ENCODE assay signal across 12 mouse cellular contexts in the genomic region with DNA sequence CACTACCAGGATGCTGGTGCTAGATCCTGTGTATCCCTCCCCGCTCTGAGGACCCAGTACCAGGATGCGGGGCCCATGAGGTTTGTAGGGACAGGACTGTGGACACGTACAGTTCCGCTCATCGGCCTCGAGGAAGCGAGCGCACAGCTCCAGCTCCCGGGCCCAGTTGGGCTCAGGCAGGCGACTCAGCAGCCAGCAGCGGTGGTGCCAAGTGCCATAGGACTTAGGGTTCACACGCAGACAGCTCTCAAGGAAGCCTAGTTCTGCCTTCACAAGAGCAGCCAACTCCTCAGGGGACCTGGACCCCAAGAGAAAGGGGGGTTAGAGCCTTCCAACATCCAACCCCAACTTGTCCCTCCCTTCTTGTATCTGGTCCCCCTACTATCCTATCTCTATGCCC. TPM values are rescaled to one million over a fixed set of nuclear protein-coding genes. Genes with fewer than 3 reads are reported as not detected.
DNase-seq lines count a peak whose midpoint lies in the region; ATAC-seq and TF ChIP-seq lines count a peak whose summit lies in the region.
"Had no signal": no experiment of that assay in that cellular context is flagged by ENCODE, and none has a peak within 500 bp of the region (broad histone marks: within the 10 kb centered on the region; RNA-seq: fewer than 3 reads in every experiment).

No protein-coding gene starts in this region.

- ATAC-seq in forebrain, embryonic 12.5 days (ENCODE audit: low FRiP score) = no peak
- no peak for ATAC-seq in kidney, postnatal 0 days (replicated peaks; ENCODE audit: low FRiP score, low read depth)
- ATAC-seq in hindbrain, embryonic 15.5 days (ENCODE audit: low FRiP score, low read depth) = no peak

- no peak overlapping the region for H3K4me2 ChIP-seq in forebrain, embryonic 12.5 days
- peak overlapping the region; percentile 62; the same call in 1 of the 2 replicates for H3K4me2 ChIP-seq in kidney, postnatal 0 days (ENCODE audit: low read length)
- peak overlapping the region; percentile 65; the same call in 1 of the 2 replicates for H3K4me2 ChIP-seq in hindbrain, embryonic 15.5 days
- no peak overlapping the region for H3K4me2 ChIP-seq in myocyte (ENCODE audit: low read depth)

- H3K4me3 ChIP-seq in forebrain, embryonic 10.5 days = 0 out of 2 replicates have a peak overlapping the region, but pooled peaks have one; percentile 84
- no peak overlapping the region for H3K4me3 ChIP-seq in forebrain, embryonic 12.5 days (replicated peaks)
- no peak overlapping the region for H3K4me3 ChIP-seq in kidney, postnatal 0 days (replicated peaks; ENCODE audit: low read depth, low read length)
- H3K4me3 ChIP-seq in hindbrain, embryonic 15.5 days = peak overlapping the region; percentile 62; the same call in 1 of the 2 replicates
- H3K4me3 ChIP-seq in myocyte = peak overlapping the region; percentile 44

- H3K4me1 ChIP-seq in forebrain, embryonic 10.5 days = peaks cover 29% of the 10 kb centered on the region
- peaks cover 8% of the 10 kb centered on the region for H3K4me1 ChIP-seq in forebrain, embryonic 12.5 days
- H3K4me1 ChIP-seq in kidney, postnatal 0 days (replicated peaks; ENCODE audit: insufficient read depth, low read length) = no peaks in the 10 kb centered on the region
- peaks cover 15% of the 10 kb centered on the region for H3K4me1 ChIP-seq in hindbrain, embryonic 15.5 days (replicated peaks)

- TF ChIP-seq POLR2A in myocyte (IDR thresholded peaks at IDR 0.05; ENCODE audit: insufficient read length, low read depth) = no peak

- TF ChIP-seq CTCF in kidney, postnatal 0 days (IDR thresholded peaks at IDR 0.05; ENCODE audit: low read depth) = no peak

- no peaks in the 10 kb centered on the region for H3K79me2 ChIP-seq in myocyte (ENCODE audit: control insufficient read depth, insufficient read depth)

- H3K9me3 ChIP-seq in forebrain, embryonic 10.5 days = no peaks in the 10 kb centered on the region
- no peaks in the 10 kb centered on the region for H3K9me3 ChIP-seq in forebrain, embryonic 12.5 days
- H3K9me3 ChIP-seq in kidney, postnatal 0 days (replicated peaks; ENCODE audit: low read length) = no peaks in the 10 kb centered on the region
- no peaks in the 10 kb centered on the region for H3K9me3 ChIP-seq in hindbrain, embryonic 15.5 days

- peaks cover 43% of the 10 kb centered on the region for H3K36me3 ChIP-seq in forebrain, embryonic 10.5 days (replicated peaks)
- peaks cover 27% of the 10 kb centered on the region for H3K36me3 ChIP-seq in forebrain, embryonic 12.5 days (replicated peaks)
- peaks cover 27% of the 10 kb centered on the region; the same call in 1 of the 2 replicates for H3K36me3 ChIP-seq in kidney, postnatal 0 days (ENCODE audit: insufficient read depth, low read length)
- H3K36me3 ChIP-seq in hindbrain, embryonic 15.5 days = peaks cover 12% of the 10 kb centered on the region
- no peaks in the 10 kb centered on the region for H3K36me3 ChIP-seq in myocyte (ENCODE audit: control insufficient read depth, insufficient read depth)

- no peaks in the 10 kb centered on the region for H3K27me3 ChIP-seq in forebrain, embryonic 10.5 days (ENCODE audit: poor library complexity, severe bottlenecking)
- H3K27me3 ChIP-seq in forebrain, embryonic 12.5 days = no peaks in the 10 kb centered on the region
- H3K27me3 ChIP-seq in kidney, postnatal 0 days (ENCODE audit: insufficient read depth, low read length) = no peaks in the 10 kb centered on the region
- no peaks in the 10 kb centered on the region for H3K27me3 ChIP-seq in hindbrain, embryonic 15.5 days
- H3K27me3 ChIP-seq in myocyte (ENCODE audit: control insufficient read depth, insufficient read depth, insufficient read length) = no peaks in the 10 kb centered on the region

- H3K9ac ChIP-seq in forebrain, embryonic 12.5 days = no peak overlapping the region
- H3K9ac ChIP-seq in kidney, postnatal 0 days (ENCODE audit: low read depth, low read length) = no peak overlapping the region
- no peak overlapping the region for H3K9ac ChIP-seq in hindbrain, embryonic 15.5 days

- H3ac ChIP-seq in myocyte (ENCODE audit: control insufficient read depth, insufficient read length) = no peak overlapping the region

- 96% methylated on average over 12 of the region's 12 CpGs for WGBS in forebrain, embryonic 10.5 days
- WGBS in forebrain, embryonic 12.5 days = 92% methylated on average over 12 of the region's 12 CpGs
- WGBS in kidney, postnatal 0 days = 91% methylated on average over 12 of the region's 12 CpGs
- WGBS in hindbrain, embryonic 15.5 days = 93% methylated on average over 12 of the region's 12 CpGs

- H3K27ac ChIP-seq in forebrain, embryonic 10.5 days = no peak overlapping the region
- no peak overlapping the region for H3K27ac ChIP-seq in forebrain, embryonic 12.5 days
- peak overlapping the region; percentile 39 for H3K27ac ChIP-seq in kidney, postnatal 0 days
- no peak overlapping the region for H3K27ac ChIP-seq in hindbrain, embryonic 15.5 days (replicated peaks)

- DNase-seq in forebrain, embryonic 10.5 days (ENCODE audit: extremely low spot score, low spot score) = no peak
- DNase-seq in kidney, postnatal 0 days (ENCODE audit: low spot score) = no peak
- DNase-seq in kidney, postnatal 14 days = no peak
- no peak for DNase-seq in lung, postnatal 10 days
- no peak for DNase-seq in embryo, embryonic 10 days (ENCODE audit: low spot score)
- DNase-seq: heart, postnatal 36 days; layer of hippocampus, adult 9-11 months; lung, embryonic 14.5 days had no signal

TF ChIP-seq in myocyte, 11 proteins besides CTCF, POLR2A, EP300 and RAD21:
- TF ChIP-seq E2F4 (IDR thresholded peaks at IDR 0.05; ENCODE audit: insufficient read depth) (no peak), TCF3 (IDR thresholded peaks at IDR 0.05; ENCODE audit: insufficient read length, low read depth) (no peak), MYOG (IDR thresholded peaks at IDR 0.05; ENCODE audit: control insufficient read depth in 1 of 3, insufficient read depth in 1 of 3, insufficient read length in 2 of 3, low read depth in 2 of 3) (no peak), SRF (IDR thresholded peaks at IDR 0.05; ENCODE audit: control insufficient read depth, insufficient read length, low read depth) (no peak), TCF12 (IDR thresholded peaks at IDR 0.05; ENCODE audit: insufficient read depth, poor library complexity, severe bottlenecking) (no peak), REST (IDR thresholded peaks at IDR 0.05; ENCODE audit: insufficient read depth, insufficient read length) (no peak), POLR2AphosphoS2 (IDR thresholded peaks at IDR 0.05; ENCODE audit: insufficient read length, low read depth) (no peak)

RNA-seq across cellular contexts. Expression of a gene that starts 1.4 kb away (rescaled TPM):
- polyA plus RNA-seq in forebrain, embryonic 10.5 days (2016; fragmentation: Nextera tagmentation; extraction: Ambion mirVana) = 30.2 and 31.5 TPM in 2 replicates
- 32.1 and 34.0 TPM in 2 replicates for polyA plus RNA-seq in forebrain, embryonic 12.5 days (2016; fragmentation: Nextera tagmentation; extraction: Ambion mirVana)
- 39.9 and 43.2 TPM in 2 replicates for polyA plus RNA-seq in kidney, postnatal 0 days (2015; fragmentation: Nextera tagmentation; extraction: Ambion mirVana)
- 58.9 and 60.6 TPM in 2 replicates for polyA plus RNA-seq in hindbrain, embryonic 15.5 days (2015; fragmentation: Nextera tagmentation; extraction: Ambion mirVana)
- polyA plus RNA-seq in myocyte (2012; fragmentation: generic; extraction: Trizol) = 18.4 TPM

RNA-seq across cellular contexts. Expression of a gene that starts 6.9 kb away (rescaled TPM):
- polyA plus RNA-seq in forebrain, embryonic 10.5 days (2016; fragmentation: Nextera tagmentation; extraction: Ambion mirVana) = 0.26 and 0.44 TPM in 2 replicates
- polyA plus RNA-seq in forebrain, embryonic 12.5 days (2016; fragmentation: Nextera tagmentation; extraction: Ambion mirVana) = 0.55 and 0.58 TPM in 2 replicates
- 5.9 and 7.6 TPM in 2 replicates for polyA plus RNA-seq in kidney, postnatal 0 days (2015; fragmentation: Nextera tagmentation; extraction: Ambion mirVana)
- polyA plus RNA-seq in hindbrain, embryonic 15.5 days (2015; fragmentation: Nextera tagmentation; extraction: Ambion mirVana) = 0.31 and 0.60 TPM in 2 replicates
- polyA plus RNA-seq in myocyte (2012; fragmentation: generic; extraction: Trizol) = 0.06 TPM

RNA-seq across cellular contexts. Expression of a gene that starts 24.8 kb away (rescaled TPM):
- 59.1 and 62.5 TPM in 2 replicates for polyA plus RNA-seq in forebrain, embryonic 10.5 days (2016; fragmentation: Nextera tagmentation; extraction: Ambion mirVana)
- polyA plus RNA-seq in forebrain, embryonic 12.5 days (2016; fragmentation: Nextera tagmentation; extraction: Ambion mirVana) = 68.8 and 74.1 TPM in 2 replicates
- polyA plus RNA-seq in kidney, postnatal 0 days (2015; fragmentation: Nextera tagmentation; extraction: Ambion mirVana) = 122 and 127 TPM in 2 replicates
- 75.6 and 81.8 TPM in 2 replicates for polyA plus RNA-seq in hindbrain, embryonic 15.5 days (2015; fragmentation: Nextera tagmentation; extraction: Ambion mirVana)
- 76.3 TPM for polyA plus RNA-seq in myocyte (2012; fragmentation: generic; extraction: Trizol)

RNA-seq across cellular contexts. Expression of a gene that starts 24.8 kb away (rescaled TPM):
- 63.0 and 68.4 TPM in 2 replicates for polyA plus RNA-seq in forebrain, embryonic 10.5 days (2016; fragmentation: Nextera tagmentation; extraction: Ambion mirVana)
- 47.9 and 52.0 TPM in 2 replicates for polyA plus RNA-seq in forebrain, embryonic 12.5 days (2016; fragmentation: Nextera tagmentation; extraction: Ambion mirVana)
- polyA plus RNA-seq in kidney, postnatal 0 days (2015; fragmentation: Nextera tagmentation; extraction: Ambion mirVana) = 26.2 and 26.5 TPM in 2 replicates
- polyA plus RNA-seq in hindbrain, embryonic 15.5 days (2015; fragmentation: Nextera tagmentation; extraction: Ambion mirVana) = 29.4 and 29.8 TPM in 2 replicates
- polyA plus RNA-seq in myocyte (2012; fragmentation: generic; extraction: Trizol) = 24.9 TPM

RNA-seq across cellular contexts. Expression of a gene that starts 37.6 kb away (rescaled TPM):
- polyA plus RNA-seq in forebrain, embryonic 10.5 days (2016; fragmentation: Nextera tagmentation; extraction: Ambion mirVana) = 0.33 TPM in 1 of 2 replicates, not detected in the other
- 0.40 TPM in 1 of 2 replicates, not detected in the other for polyA plus RNA-seq in forebrain, embryonic 12.5 days (2016; fragmentation: Nextera tagmentation; extraction: Ambion mirVana)
- polyA plus RNA-seq in kidney, postnatal 0 days (2015; fragmentation: Nextera tagmentation; extraction: Ambion mirVana) = 50.0 and 51.0 TPM in 2 replicates
- polyA plus RNA-seq in hindbrain, embryonic 15.5 days (2015; fragmentation: Nextera tagmentation; extraction: Ambion mirVana) = 0.26 and 0.39 TPM in 2 replicates
- polyA plus RNA-seq in myocyte (2012; fragmentation: generic; extraction: Trizol) = 0.17 TPM
- polyA plus RNA-seq: forebrain, embryonic 16.5 days had no signal

Comparison
In these comparisons a context has a peak if more than half of its experiments do, and no peak if none do; other contexts are left out.
1. H3K4me3 ChIP-seq: peak in forebrain, embryonic 10.5 days (single experiment), hindbrain, embryonic 15.5 days (single experiment) and myocyte (single experiment); none in forebrain, embryonic 12.5 days (single experiment) and kidney, postnatal 0 days (single experiment).
2. H3K4me2 ChIP-seq: peak in kidney, postnatal 0 days (single experiment) and hindbrain, embryonic 15.5 days (single experiment); none in forebrain, embryonic 12.5 days (single experiment) and myocyte (single experiment).